Mouse (Mus musculus) liver, adult 2 months (tissue): Measurements from ENCODE around the gene Rffl.

Source experiments
- CTCF ChIP-seq: fragments of 200-500 bp; IDR thresholded peaks from 2 replicates; pipeline ENCODE4 v1.5.1; 2011; ENCODE audit warnings: low read depth, low read length, control low read depth
- POLR2A ChIP-seq: fragments of 200-500 bp; IDR thresholded peaks from 2 replicates; pipeline ENCODE4 v1.6.1; 2011; ENCODE audit warnings: low read length, control low read depth; ENCODE audit not compliant: insufficient read depth; ENCODE audit errors: extremely low read depth

DNA sequence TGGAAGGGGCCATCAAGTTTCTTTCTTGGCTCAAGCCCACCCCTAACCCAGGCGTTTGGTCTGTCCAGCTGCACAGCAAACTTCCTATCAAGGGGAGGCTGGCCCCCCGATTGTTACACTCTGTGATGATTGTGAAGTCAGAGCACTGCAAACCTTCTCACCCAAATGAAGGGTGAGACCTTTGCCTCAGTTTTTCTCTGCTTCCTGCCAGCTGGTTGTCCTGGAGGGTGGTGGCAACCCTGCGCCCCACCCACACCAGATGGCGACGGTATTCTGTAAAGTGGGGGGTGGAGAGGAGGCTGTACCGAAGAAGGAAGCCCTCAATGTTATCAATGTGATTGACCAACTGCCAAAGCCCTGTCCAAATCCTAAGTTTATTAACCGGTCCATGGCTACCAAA lies 20.9 kb upstream of the Rffl start, which contains the start of gene Fndc8:
- no peak for TF ChIP-seq CTCF
- TF ChIP-seq POLR2A: no peak
